Mouse (Mus musculus): ENCODE measurements around the gene Man1a2.

- TF ChIP-seq CTCF (conservative IDR thresholded peaks at IDR 0.05; ENCODE audit: low read length) = no peak
- TF ChIP-seq NANOG (IDR thresholded peaks at IDR 0.05; ENCODE audit: borderline replicate concordance, low read length) = no peak
- TF ChIP-seq POU5F1 (IDR thresholded peaks at IDR 0.05; ENCODE audit: borderline replicate concordance, low read length) = no peak
Observed at GRCm38 (mm10) chr3:100685087-100685762, at the start of gene Man1a2.
